Mouse (Mus musculus): Measurements from ENCODE around the gene Cd3d.

DNA sequence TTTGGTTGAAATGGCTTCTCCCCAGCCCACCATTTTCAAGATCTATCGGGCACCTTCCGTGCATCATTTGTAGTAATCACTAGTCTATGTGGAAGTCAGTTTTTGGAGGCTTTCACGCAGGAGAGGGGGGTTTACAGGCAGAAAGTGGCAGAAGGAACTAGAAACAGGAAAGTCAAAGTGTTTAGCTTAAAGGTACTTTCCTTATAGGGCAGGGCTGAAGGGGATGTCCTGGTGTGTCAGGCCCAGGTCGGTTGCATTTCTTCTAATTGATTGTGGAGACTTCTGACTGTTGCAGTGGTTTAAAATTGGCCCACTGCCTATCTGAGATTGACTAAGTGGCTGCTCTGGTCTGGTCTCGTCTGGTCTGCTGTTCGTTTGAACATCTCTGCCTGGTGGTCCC lies 48.8 kb downstream of the Cd3d start:
- TF ChIP-seq CTCF (IDR thresholded peaks at IDR 0.05 in 2 of 3, conservative IDR thresholded peaks at IDR 0.05 in 1 of 3; ENCODE audit: control insufficient read depth in 1 of 3, insufficient read depth in 1 of 3, low read depth in 2 of 3, low read length in 3 of 3, poor library complexity in 1 of 3, severe bottlenecking in 1 of 3) (no peak), POLR2AphosphoS5 (IDR thresholded peaks at IDR 0.05; ENCODE audit: borderline replicate concordance, low read depth, low read length) (no peak), TBP (IDR thresholded peaks at IDR 0.05; ENCODE audit: low read depth, low read length) (no peak), POLR2A (IDR thresholded peaks at IDR 0.05; ENCODE audit: control insufficient read depth in 1 of 2, insufficient read depth in 1 of 2, low read depth in 1 of 2, low read length in 2 of 2, poor library complexity in 1 of 2) (no peak)

All from MEL (cell line).